Mouse (Mus musculus): Measurements from ENCODE around the gene Atrip.

The Atrip gene

GRCm38 (mm10) chr9:109101933-109102445 lies 28.1 kb upstream of the Atrip start:
- in situ Hi-C loops (cut with MboI; ENCODE audit: low pct_unique_long_range_greater_than_20kb in 1 of 2, low sequenced_read_pairs in 2 of 2, unreplicated experiment in 1 of 2) = no loop called here

GRCm38 (mm10) chr9:109100307-109100928 lies 26.5 kb upstream of the Atrip start:
- in situ Hi-C loops (cut with MboI; ENCODE audit: low pct_unique_long_range_greater_than_20kb in 1 of 2, low sequenced_read_pairs in 2 of 2, unreplicated experiment in 1 of 2) = no loop called here

GRCm38 (mm10) chr9:109098969-109099368 lies 25.0 kb upstream of the Atrip start:
- in situ Hi-C loops (cut with MboI; ENCODE audit: low pct_unique_long_range_greater_than_20kb in 1 of 2, low sequenced_read_pairs in 2 of 2, unreplicated experiment in 1 of 2) = no loop called here

- in situ Hi-C loops (cut with MboI; ENCODE audit: low pct_unique_long_range_greater_than_20kb in 1 of 2, low sequenced_read_pairs in 2 of 2, unreplicated experiment in 1 of 2) = no loop called here
Observed at GRCm38 (mm10) chr9:109098366-109098765, 24.4 kb upstream of the Atrip start.

GRCm38 (mm10) chr9:109097831-109098230 lies 23.9 kb upstream of the Atrip start:
- in situ Hi-C loops (cut with MboI; ENCODE audit: low pct_unique_long_range_greater_than_20kb in 1 of 2, low sequenced_read_pairs in 2 of 2, unreplicated experiment in 1 of 2) = no loop called here

GRCm38 (mm10) chr9:109097291-109097690 lies 23.4 kb upstream of the Atrip start:
- in situ Hi-C loops (cut with MboI; ENCODE audit: low pct_unique_long_range_greater_than_20kb in 1 of 2, low sequenced_read_pairs in 2 of 2, unreplicated experiment in 1 of 2) = no loop called here

- in situ Hi-C loops (cut with MboI; ENCODE audit: low pct_unique_long_range_greater_than_20kb in 1 of 2, low sequenced_read_pairs in 2 of 2, unreplicated experiment in 1 of 2) = no loop called here
Observed at GRCm38 (mm10) chr9:109096856-109097255, 22.9 kb upstream of the Atrip start.

- in situ Hi-C loops (cut with MboI; ENCODE audit: low pct_unique_long_range_greater_than_20kb in 1 of 2, low sequenced_read_pairs in 2 of 2, unreplicated experiment in 1 of 2) = no loop called here
Observed at GRCm38 (mm10) chr9:109096251-109096661, 22.3 kb upstream of the Atrip start.

- in situ Hi-C loops (cut with MboI; ENCODE audit: low pct_unique_long_range_greater_than_20kb in 1 of 2, low sequenced_read_pairs in 2 of 2, unreplicated experiment in 1 of 2) = no loop called here
Observed at GRCm38 (mm10) chr9:109095137-109095982, 21.4 kb upstream of the Atrip start, which contains the start of gene Plxnb1. TSS of gene Plxnb1 (plus strand) at chr9:109095389.

GRCm38 (mm10) chr9:109094553-109095136 lies 20.7 kb upstream of the Atrip start:
- in situ Hi-C loops (cut with MboI; ENCODE audit: low pct_unique_long_range_greater_than_20kb in 1 of 2, low sequenced_read_pairs in 2 of 2, unreplicated experiment in 1 of 2) = no loop called here

GRCm38 (mm10) chr9:109093786-109094552 lies 20.0 kb upstream of the Atrip start:
- in situ Hi-C loops (cut with MboI; ENCODE audit: low pct_unique_long_range_greater_than_20kb in 1 of 2, low sequenced_read_pairs in 2 of 2, unreplicated experiment in 1 of 2) = no loop called here

- in situ Hi-C loops (cut with MboI; ENCODE audit: low pct_unique_long_range_greater_than_20kb in 1 of 2, low sequenced_read_pairs in 2 of 2, unreplicated experiment in 1 of 2) = no loop called here
Observed at GRCm38 (mm10) chr9:109092799-109093198, 18.9 kb upstream of the Atrip start.

- in situ Hi-C loops (cut with MboI; ENCODE audit: low pct_unique_long_range_greater_than_20kb in 1 of 2, low sequenced_read_pairs in 2 of 2, unreplicated experiment in 1 of 2) = no loop called here
Observed at GRCm38 (mm10) chr9:109091802-109092201, 17.9 kb upstream of the Atrip start.

- in situ Hi-C loops (cut with MboI; ENCODE audit: low pct_unique_long_range_greater_than_20kb in 1 of 2, low sequenced_read_pairs in 2 of 2, unreplicated experiment in 1 of 2) = no loop called here
Observed at GRCm38 (mm10) chr9:109090446-109090845, 16.5 kb upstream of the Atrip start.

- in situ Hi-C loops (cut with MboI; ENCODE audit: low pct_unique_long_range_greater_than_20kb in 1 of 2, low sequenced_read_pairs in 2 of 2, unreplicated experiment in 1 of 2) = no loop called here
Observed at GRCm38 (mm10) chr9:109087987-109088386, 14.1 kb upstream of the Atrip start.

GRCm38 (mm10) chr9:109084922-109085321 lies 11.0 kb upstream of the Atrip start:
- in situ Hi-C loops (cut with MboI; ENCODE audit: low pct_unique_long_range_greater_than_20kb in 1 of 2, low sequenced_read_pairs in 2 of 2, unreplicated experiment in 1 of 2) = no loop called here

- in situ Hi-C loops (cut with MboI; ENCODE audit: low pct_unique_long_range_greater_than_20kb in 1 of 2, low sequenced_read_pairs in 2 of 2, unreplicated experiment in 1 of 2) = no loop called here
Observed at GRCm38 (mm10) chr9:109082124-109082800, 8.3 kb upstream of the Atrip start, which contains the start of the genes Ccdc51 and Tma7. TSS of gene Ccdc51 (plus strand) at chr9:109082493. TSS of gene Tma7 (minus strand) at chr9:109082587.

- in situ Hi-C loops (cut with MboI; ENCODE audit: low pct_unique_long_range_greater_than_20kb in 1 of 2, low sequenced_read_pairs in 2 of 2, unreplicated experiment in 1 of 2) = no loop called here
Observed at GRCm38 (mm10) chr9:109081749-109082123, 7.8 kb upstream of the Atrip start.

All from mouse embryonic stem cell (cell line).